Mouse (Mus musculus) ES-E14 (cell line): ENCODE results near the gene Rab24. TPM values are rescaled to one million over a fixed set of nuclear protein-coding genes. Genes with fewer than 3 reads are reported as not detected.
A peak's percentile ranks its signal among the peaks of the same experiment; 100 is the strongest.

ENCODE experiments used
- DNase-seq: peaks from one replicate; pipeline ENCODE4 v3.0.0-alpha.2; 2013; ENCODE audit warnings: low read depth, low spot score
- H3K27ac ChIP-seq: 2 replicates; pipeline ENCODE4 v1.5.1; 2012; ENCODE audit warnings: low read depth, mild to moderate bottlenecking, low read length, moderate library complexity, mixed read lengths; ENCODE audit not compliant: poor library complexity, insufficient read depth, severe bottlenecking
- H3K36me3 ChIP-seq: 2 replicates; pipeline ENCODE4 v1.6.1; 2012; ENCODE audit warnings: mild to moderate bottlenecking, low read length, moderate library complexity, mixed read lengths; ENCODE audit not compliant: control insufficient read depth, poor library complexity, insufficient read depth, severe bottlenecking
- H3K4me1 ChIP-seq, 2 experiments: fragments of 150-350 bp in 1 of 2; sonication (generic) in 1 of 2; 2 replicates each; pipeline ENCODE4 v1.6.1; 2012; ENCODE audit warnings: low read length in 2 of 2, mild to moderate bottlenecking in 1 of 2, mixed read lengths in 1 of 2; ENCODE audit not compliant: control insufficient read depth in 2 of 2, insufficient read depth in 2 of 2, poor library complexity in 1 of 2
- H3K4me3 ChIP-seq, 2 experiments: fragments of 150-350 bp in 1 of 2; sonication (generic) in 1 of 2; 2 replicates each; pipeline ENCODE4 v1.5.1; 2012; ENCODE audit warnings: low read length in 2 of 2, low read depth in 1 of 2, mild to moderate bottlenecking in 1 of 2, mixed read lengths in 1 of 2; ENCODE audit not compliant: insufficient read depth in 1 of 2, poor library complexity in 1 of 2, severe bottlenecking in 1 of 2
- H3K9ac ChIP-seq: 2 replicates; pipeline ENCODE4 v1.6.1; 2012; ENCODE audit warnings: low read depth, mild to moderate bottlenecking, low read length, mixed read lengths; ENCODE audit not compliant: poor library complexity, insufficient read depth, severe bottlenecking
- H3K9me3 ChIP-seq: fragments of 150-350 bp; sonication (generic); 2 replicates; pipeline ENCODE4 v1.6.1; 2012; ENCODE audit warnings: low read depth, mild to moderate bottlenecking, low read length; ENCODE audit not compliant: control insufficient read depth, insufficient read depth
- CHD2 ChIP-seq: IDR thresholded peaks from 2 replicates; pipeline ENCODE4 v1.6.1; 2014; ENCODE audit warnings: mild to moderate bottlenecking, low read depth, low read length, inconsistent platforms
- HCFC1 ChIP-seq: IDR thresholded peaks from 2 replicates; pipeline ENCODE4 v1.6.1; 2012; ENCODE audit warnings: low read length, inconsistent platforms, borderline replicate concordance; ENCODE audit not compliant: insufficient read depth
- MAFK ChIP-seq: IDR thresholded peaks from 2 replicates; pipeline ENCODE4 v1.6.1; 2014; ENCODE audit warnings: mild to moderate bottlenecking, low read depth, low read length, inconsistent platforms; ENCODE audit not compliant: insufficient read depth
- ZC3H11A ChIP-seq: IDR thresholded peaks from 2 replicates; pipeline ENCODE4 v1.6.1; 2012; ENCODE audit warnings: low read depth, mild to moderate bottlenecking, inconsistent platforms, low read length, borderline replicate concordance
- ZNF384 ChIP-seq: IDR thresholded peaks from 2 replicates; pipeline ENCODE4 v1.6.1; 2012; ENCODE audit warnings: low read depth, low read length, inconsistent platforms
- in situ Hi-C, 2 experiments: fragments of 600-800 bp; cut with MboI; formaldehyde crosslinking; loops; one replicate each; pipeline ENCODE4 v1.15.1; 2025; ENCODE audit warnings: low sequenced_read_pairs in 2 of 2, inconsistent platforms in 1 of 2; ENCODE audit not compliant: unreplicated experiment in 2 of 2
- total RNA-seq: library from RNA; depleted of rRNA; stranded (reverse); fragments of 300-350 nt; gene quantifications from 2 replicates; pipeline ENCODE4 v1.2.3, GENCODE M21; 2012

Gene Rab24
- total RNA-seq, 1 experiment: 67.5 TPM

- peaks cover 0 to 30% of the 10 kb centered on the region in 2 experiments; a peak in 3 of 4 replicates for H3K4me1 ChIP-seq
Measured at GRCm38 (mm10) chr13:55330567-55331400, 9.0 kb upstream of the Rab24 start.

GRCm38 (mm10) chr13:55329683-55330566 lies 8.2 kb upstream of the Rab24 start, which contains the start of gene Mxd3:
Gene Mxd3 (minus strand): TSS chr13:55329823.
- in situ Hi-C loops: no loop called here
- peak; percentile 67 for DNase-seq
- Histone ChIP-seq H3K4me1 (peaks cover 0 to 28% of the 10 kb centered on the region in 2 experiments; a peak in 3 of 4 replicates), H3K36me3 (peaks cover 6% of the 10 kb centered on the region; the same call in 1 of the 2 replicates), H3K27ac (peak within 1 kb of the TSS; percentile 90), H3K9me3 (no peaks in the 10 kb centered on the region), H3K4me3 (peak within 1 kb of the TSS; percentile 86 to 93), H3K9ac (peak within 1 kb of the TSS; percentile 93)
- TF ChIP-seq ZNF384 (no peak), MAFK (no peak), CHD2 (no peak), HCFC1 (no peak), ZC3H11A (no peak)

More at GRCm38 (mm10) chr13:55330567-55331400, 9.0 kb upstream of the Rab24 start:
- Histone ChIP-seq H3K4me3 (peak overlapping the region; percentile 86 to 93), H3K9ac (peak overlapping the region; percentile 93), H3K36me3 (no peaks in the 10 kb centered on the region; the same call in 1 of the 2 replicates), H3K9me3 (no peaks in the 10 kb centered on the region), H3K27ac (peak overlapping the region; percentile 90)
- 0 out of 2 replicates have a peak, but pooled peaks have one; percentile 11 for TF ChIP-seq CHD2
- peak; percentile 90 for TF ChIP-seq MAFK
- peak; percentile 4; the same call in 1 of the 2 replicates for TF ChIP-seq ZC3H11A
- no peak for TF ChIP-seq HCFC1
- TF ChIP-seq ZNF384: peak; percentile 91
- no peak for DNase-seq
- in situ Hi-C loops: no loop called here

- Histone ChIP-seq H3K4me3 (peak overlapping the region; percentile 86 to 93), H3K36me3 (peaks cover 10% of the 10 kb centered on the region), H3K9ac (peak overlapping the region; percentile 58; the same call in 1 of the 2 replicates), H3K4me1 (peaks cover 0 to 30% of the 10 kb centered on the region in 2 experiments; a peak in 3 of 4 replicates), H3K27ac (no peak overlapping the region), H3K9me3 (no peaks in the 10 kb centered on the region)
- in situ Hi-C loops: no loop called here
- no peak for DNase-seq
- TF ChIP-seq ZC3H11A (no peak), CHD2 (no peak), ZNF384 (no peak), MAFK (no peak), HCFC1 (no peak)
Measured at GRCm38 (mm10) chr13:55329109-55329682, 7.5 kb upstream of the Rab24 start.

- Histone ChIP-seq H3K36me3 (peaks cover 16% of the 10 kb centered on the region), H3K4me1 (peaks cover 3 to 33% of the 10 kb centered on the region in 2 experiments; a peak in 3 of 4 replicates), H3K9ac (0 out of 2 replicates have a peak overlapping the region, but pooled peaks have one; percentile 58), H3K27ac (no peak overlapping the region), H3K4me3 (peak overlapping the region in 1 of 2 experiments; percentile 93; a peak in 2 of 4 replicates), H3K9me3 (no peaks in the 10 kb centered on the region)
- in situ Hi-C loops: no loop called here
- TF ChIP-seq MAFK (no peak), CHD2 (no peak)
- DNase-seq: no peak
Measured at GRCm38 (mm10) chr13:55328641-55329040, 6.9 kb upstream of the Rab24 start.
